Mouse (Mus musculus): ENCODE data around the gene Tcp10c.
"Not testable (repeated sequence)": the region's sequence is repeated elsewhere in the genome, so short reads cannot be mapped to it uniquely, and the experiment has no call there.

- TF ChIP-seq CTCF, EP300 (IDR thresholded peaks at IDR 0.05): not testable (repeated sequence)
Measured at GRCm38 (mm10) chr17:13399961-13400360, 45.6 kb downstream of the Tcp10c start.

Data from lung, postnatal 0 days (tissue).